Mouse (Mus musculus): ENCODE data around the gene Cys1.

Gene Cys1

GRCm38 (mm10) chr12:24697484-24698204 is 16.0 kb upstream of the Cys1 start:
- no peak for DNase-seq

GRCm38 (mm10) chr12:24696500-24697483 is 15.2 kb upstream of the Cys1 start:
- DNase-seq, result peak; percentile 90 to 93

- DNase-seq, result peak; percentile 53 to 82
Observed at GRCm38 (mm10) chr12:24690351-24690750, 8.7 kb upstream of the Cys1 start.

- peak in 1 of 2 experiments; percentile 60 for DNase-seq
Observed at GRCm38 (mm10) chr12:24686696-24687346, 5.2 kb upstream of the Cys1 start.

GRCm38 (mm10) chr12:24686038-24686695 is 4.6 kb upstream of the Cys1 start:
- peak; percentile 59 to 82 for DNase-seq

- peak; percentile 64 to 77 for DNase-seq
Observed at GRCm38 (mm10) chr12:24683461-24683860, 1.8 kb upstream of the Cys1 start.

- peak; percentile 69 to 75 for DNase-seq
Observed at GRCm38 (mm10) chr12:24682563-24682962, 950 bp upstream of the Cys1 start.

GRCm38 (mm10) chr12:24680492-24681285 is 924 bp downstream of the Cys1 start:
- DNase-seq, result peak; percentile 32 to 69

- DNase-seq, result peak; percentile 32 to 62
Observed at GRCm38 (mm10) chr12:24680096-24680491, 1.5 kb downstream of the Cys1 start.

GRCm38 (mm10) chr12:24662131-24662530 is 19.5 kb downstream of the Cys1 start:
- peak in 1 of 2 experiments; percentile 13 for DNase-seq

GRCm38 (mm10) chr12:24661100-24661499 is 20.5 kb downstream of the Cys1 start:
- peak; percentile 63 to 81 for DNase-seq

- peak in 1 of 2 experiments; percentile 48 for DNase-seq
Observed at GRCm38 (mm10) chr12:24659923-24660322, 21.7 kb downstream of the Cys1 start.

- peak; percentile 67 to 79 for DNase-seq
Observed at GRCm38 (mm10) chr12:24658998-24659397, 22.6 kb downstream of the Cys1 start.

GRCm38 (mm10) chr12:24656436-24656835 is 25.2 kb downstream of the Cys1 start:
- DNase-seq, result peak; percentile 55 to 69

GRCm38 (mm10) chr12:24654065-24654862 is 27.3 kb downstream of the Cys1 start:
- no peak for DNase-seq

- peak; percentile 98 to 99 for DNase-seq
Observed at GRCm38 (mm10) chr12:24651642-24652342, 29.8 kb downstream of the Cys1 start.

GRCm38 (mm10) chr12:24651063-24651557 is 30.5 kb downstream of the Cys1 start, which contains the start of gene Klf11:
TSS of gene Klf11 (plus strand) at chr12:24651274.
- DNase-seq, result peak; percentile 98 to 99

- no peak for DNase-seq
Observed at GRCm38 (mm10) chr12:24650415-24651062, 31.1 kb downstream of the Cys1 start.

- peak; percentile 33 to 54 for DNase-seq
Observed at GRCm38 (mm10) chr12:24648094-24648493, 33.5 kb downstream of the Cys1 start.
